Mouse (Mus musculus) gonadal fat pad, adult 2 months (tissue): ENCODE data around the gene Ap1b1. TPM values are rescaled to one million over a fixed set of nuclear protein-coding genes. Genes with fewer than 3 reads are reported as not detected.

Source experiments
- DNase-seq: peaks from one replicate; pipeline ENCODE4 v3.0.0-alpha.2; 2012; ENCODE audit warnings: low read depth
- polyA plus RNA-seq: library from polyadenylated mRNA; depleted of rRNA; stranded (reverse); fragments of >200 nt; gene quantifications from 2 replicates; pipeline ENCODE4 v1.2.3, GENCODE M21; 2012

Gene Ap1b1
- polyA plus RNA-seq, 1 experiment, result 102 TPM

DNA sequence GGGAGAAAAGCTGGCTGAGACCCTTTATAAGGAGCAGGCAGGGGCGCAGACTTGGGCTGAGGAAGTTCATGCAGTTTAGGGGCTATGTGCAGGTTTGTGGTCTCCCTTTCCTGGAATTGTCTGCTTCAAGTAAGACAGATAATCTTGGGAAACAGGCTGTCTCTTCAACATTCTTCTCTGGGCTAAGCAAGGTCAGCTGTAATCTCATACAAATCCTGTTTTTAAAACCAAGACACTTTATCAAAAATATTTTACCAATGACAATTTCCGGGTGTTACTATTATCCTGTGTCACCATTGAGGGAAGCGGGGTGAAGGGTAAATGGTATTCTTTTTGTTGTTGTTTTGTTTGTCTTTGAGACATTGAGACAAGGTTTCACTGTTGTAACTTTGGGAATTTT is 1.8 kb upstream of the Ap1b1 start:
- DNase-seq, result no peak

DNA sequence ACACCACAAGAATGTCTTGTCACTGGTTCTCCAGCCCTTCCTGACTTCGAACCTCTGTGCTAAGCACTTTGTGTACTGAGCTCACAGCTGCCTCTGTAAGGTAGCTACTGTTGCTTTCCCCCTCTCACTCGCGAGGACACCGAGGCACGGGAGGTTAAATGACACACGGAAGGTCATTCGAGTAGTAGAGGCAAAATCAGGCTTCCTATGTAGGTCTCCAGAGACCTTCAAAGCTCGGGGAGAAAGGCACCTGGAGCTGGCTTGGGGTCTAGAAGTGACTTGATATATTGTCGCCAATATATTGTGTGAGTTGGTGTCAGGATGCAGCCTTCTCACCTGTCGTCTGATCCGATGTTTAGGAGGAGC is 846 bp downstream of the Ap1b1 start:
- DNase-seq, result no peak

DNA sequence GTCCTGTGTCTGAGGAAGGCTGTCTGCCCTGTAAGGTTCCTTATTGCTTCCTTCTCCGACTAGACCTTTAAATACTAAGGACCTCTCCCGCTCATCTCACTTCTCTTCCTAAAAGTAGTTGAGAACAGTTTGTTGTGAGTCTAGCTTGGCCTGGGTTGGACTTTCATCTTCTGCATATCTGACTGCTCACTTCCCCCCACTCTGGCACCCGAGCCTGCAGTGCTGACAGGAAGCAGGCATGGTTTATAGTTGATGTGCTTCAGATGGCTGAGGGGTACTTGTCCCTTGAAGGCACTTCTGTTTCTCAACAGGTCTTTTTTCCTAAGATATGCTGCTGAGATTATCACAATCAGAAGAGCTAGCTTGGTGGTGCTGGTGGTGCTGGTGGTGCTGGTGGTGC is 2.6 kb downstream of the Ap1b1 start:
- no peak for DNase-seq

DNA sequence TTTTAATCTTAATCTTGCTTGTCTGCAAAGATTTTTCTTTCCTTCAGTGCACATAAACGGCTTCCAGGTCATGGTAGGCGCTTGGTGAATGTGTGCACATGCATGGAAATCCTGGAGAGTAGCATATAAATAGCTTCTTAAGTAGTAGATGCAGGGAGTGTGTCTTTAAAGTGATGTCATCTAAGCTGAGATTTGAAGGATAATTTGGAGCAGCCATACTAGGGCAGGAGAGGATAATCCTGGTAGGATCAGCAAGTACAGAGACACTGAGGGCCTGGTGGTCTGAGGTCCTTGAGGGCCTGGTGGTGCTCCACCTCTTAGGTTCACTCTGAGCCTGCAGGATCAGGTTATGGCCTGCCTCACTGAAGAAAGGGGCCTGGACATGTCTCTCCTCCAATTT is 5.8 kb downstream of the Ap1b1 start:
- DNase-seq, result no peak

DNA sequence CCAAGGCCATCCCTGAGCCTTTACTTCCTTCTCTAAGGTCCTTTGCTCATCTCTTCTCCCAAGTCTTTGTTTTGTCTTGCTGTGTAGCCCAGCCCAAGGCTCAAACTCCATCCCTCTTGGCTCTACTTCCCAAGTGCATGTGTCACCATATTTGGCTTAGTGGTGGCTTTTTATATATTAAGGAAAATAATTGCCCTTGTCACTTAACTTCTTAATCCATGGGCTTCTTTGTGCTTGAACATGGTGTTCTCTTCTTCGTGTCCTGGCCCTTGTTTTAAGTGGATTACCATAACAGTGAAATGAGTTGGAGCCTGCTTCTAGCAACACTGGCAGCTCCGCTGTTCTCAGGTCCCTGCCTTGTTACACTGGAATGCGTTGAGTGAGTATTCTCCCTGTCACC is 9.1 kb downstream of the Ap1b1 start:
- DNase-seq, result peak; percentile 75

DNA sequence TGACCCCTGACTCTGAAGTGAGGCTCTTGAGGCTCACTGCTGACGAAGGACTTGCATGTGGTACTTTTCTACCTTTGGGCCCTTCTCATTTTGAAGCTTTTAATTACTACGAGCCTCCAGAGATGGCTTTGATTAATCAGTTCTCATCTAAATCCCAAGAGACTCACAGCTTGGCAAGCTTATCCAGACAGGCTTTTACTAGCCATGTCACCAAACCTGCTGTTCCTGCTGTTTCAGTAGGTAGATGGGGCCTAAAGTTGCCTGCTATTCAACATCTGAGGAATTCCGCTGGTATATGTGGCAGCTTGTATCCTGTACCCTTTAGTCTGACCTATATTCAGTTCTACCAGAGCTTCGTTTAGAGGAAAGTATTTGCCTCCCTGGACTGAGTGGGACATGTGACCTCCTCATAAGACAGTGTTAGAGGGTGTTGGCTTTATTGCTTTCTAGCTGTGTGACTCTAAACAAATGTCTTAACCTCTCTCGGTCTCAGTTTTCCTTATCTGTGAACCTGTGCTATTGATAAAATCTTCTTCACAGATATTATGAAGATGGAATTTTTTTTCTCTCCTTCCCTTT is 10.1 kb downstream of the Ap1b1 start:
- peak; percentile 94 for DNase-seq

DNA sequence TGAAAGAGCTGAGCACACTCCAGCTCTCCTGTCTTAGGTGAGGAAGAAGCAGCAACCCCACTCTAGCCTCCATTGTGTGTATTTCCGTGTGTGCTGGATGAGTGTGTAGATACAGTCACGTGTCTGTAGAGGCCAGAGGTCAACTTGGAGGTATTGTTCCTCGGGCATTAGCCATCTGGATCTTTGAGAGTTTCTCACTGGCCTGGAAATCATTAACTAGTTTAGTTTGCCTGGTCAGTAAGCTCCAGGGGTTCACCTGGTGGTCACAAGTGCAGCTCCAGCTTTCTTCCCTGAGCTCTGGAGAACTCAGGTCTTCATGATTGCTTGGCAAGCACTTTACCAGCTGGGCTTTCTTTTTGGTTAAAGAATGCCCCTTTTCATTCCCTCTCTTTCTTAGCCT is 11.7 kb downstream of the Ap1b1 start:
- DNase-seq, result no peak

DNA sequence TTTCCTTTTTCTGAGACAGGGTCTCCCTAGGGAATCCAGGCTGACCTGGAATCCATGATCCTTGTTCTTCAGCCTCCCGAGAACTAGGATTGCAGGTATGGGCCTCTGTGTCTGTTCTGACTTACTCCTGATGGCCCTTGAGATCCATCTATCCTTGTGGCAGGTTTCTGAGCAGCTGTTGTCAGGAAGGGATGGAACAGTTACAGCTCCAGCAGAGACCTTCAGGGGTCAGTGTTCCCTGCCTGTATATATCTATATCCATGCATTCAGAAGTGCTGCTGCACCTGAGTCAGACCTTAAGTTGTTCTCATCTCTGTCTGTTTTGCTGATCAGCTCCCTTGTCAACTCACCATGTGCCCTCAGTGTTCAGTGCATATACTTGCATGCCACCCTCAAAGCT is 12.1 kb downstream of the Ap1b1 start:
- no peak for DNase-seq

DNA sequence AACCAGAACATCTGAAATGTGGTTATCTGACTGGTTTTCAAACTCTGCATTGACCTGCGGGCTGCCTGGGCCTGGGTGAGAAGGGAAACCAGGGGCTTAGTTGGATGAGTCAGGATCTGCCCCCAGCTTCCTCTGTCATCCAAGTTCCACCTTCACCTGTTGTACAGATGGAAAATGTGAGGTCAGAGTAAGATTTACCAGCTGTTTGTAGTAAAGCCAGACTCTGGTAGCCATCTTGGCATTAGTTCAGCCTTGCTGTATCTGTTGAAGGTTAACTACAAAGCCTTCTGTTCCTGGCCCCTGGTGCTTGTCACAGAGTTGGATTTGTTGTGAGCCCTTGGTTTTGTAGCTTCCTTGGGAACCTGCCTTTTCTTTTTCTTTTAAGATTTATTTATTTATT is 13.6 kb downstream of the Ap1b1 start:
- no peak for DNase-seq

DNA sequence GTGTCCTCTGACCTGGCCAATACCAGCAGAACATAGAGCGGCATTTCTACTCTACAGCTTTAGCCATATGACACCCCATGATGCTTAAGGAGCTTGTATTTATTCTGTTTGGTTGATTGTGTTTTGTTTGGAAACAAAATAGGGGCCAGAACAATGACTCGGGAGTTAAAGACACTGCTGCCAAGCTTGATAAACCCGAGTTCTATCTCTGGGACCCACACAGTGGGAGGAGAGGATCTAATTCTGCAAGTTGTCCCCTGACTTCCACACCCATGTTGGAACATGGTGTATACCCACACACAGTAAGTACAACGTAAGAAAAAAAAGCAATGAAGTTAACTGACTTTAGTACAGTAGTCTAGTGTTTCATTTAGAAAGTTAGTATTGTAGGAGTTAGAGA is 16.2 kb downstream of the Ap1b1 start:
- no peak for DNase-seq

DNA sequence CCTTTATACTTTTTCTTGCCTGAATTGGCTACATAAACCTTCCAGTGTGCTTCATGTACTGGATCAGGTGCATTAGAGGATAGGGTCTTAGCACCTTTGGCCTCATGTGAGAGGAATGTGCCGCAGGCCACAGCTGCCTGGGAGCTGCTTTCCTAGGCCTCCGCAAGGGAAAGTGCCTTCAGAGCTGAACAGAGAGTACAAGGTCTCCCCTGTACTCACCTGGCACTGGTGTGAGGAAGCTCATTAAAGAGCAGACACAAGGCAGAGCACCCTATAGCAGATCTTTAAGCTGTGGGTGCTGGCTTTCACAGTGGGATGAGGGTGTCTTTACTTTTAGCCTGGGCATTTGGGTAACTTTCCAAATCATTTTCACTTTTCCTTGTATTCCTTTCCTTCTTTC is 18.9 kb downstream of the Ap1b1 start:
- no peak for DNase-seq

DNA sequence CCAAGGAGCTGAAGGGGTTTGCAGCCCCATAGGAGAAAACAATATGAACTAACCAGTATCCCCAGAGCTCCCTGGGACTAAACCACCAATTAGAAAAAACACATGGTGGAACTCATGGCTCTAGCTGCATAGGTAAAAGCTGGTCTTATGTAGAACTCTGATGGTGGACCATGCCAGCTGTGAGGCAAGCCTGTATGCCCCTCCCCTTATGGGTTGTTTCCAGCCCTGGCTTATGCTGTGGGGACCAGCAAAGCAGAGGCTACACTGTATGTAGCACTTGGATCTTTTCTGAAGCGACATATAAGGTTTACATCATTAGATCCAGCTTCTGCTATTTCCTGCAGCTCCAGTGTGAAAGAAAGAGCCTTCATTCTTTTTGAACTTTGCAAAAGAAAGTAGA is 20.6 kb downstream of the Ap1b1 start:
- DNase-seq, result no peak

DNA sequence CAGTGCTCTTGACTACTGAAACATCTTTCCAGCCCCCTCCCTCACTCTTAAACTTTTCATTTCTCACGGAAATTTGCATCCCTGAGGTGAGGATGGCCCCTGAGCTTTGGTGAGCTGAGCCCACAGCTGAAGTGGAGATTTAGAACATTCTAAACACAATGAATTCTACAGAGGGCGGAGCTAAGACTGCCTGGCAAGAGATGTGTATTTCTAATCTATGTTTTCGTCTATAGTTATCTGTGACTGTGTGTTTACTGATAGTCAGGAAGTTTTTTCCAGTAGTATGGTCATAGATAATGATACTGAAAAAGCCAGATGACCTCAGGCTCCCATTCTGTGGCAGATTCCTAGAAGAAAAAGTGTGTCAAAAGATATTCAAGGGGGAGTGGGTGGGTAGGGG is 22.2 kb downstream of the Ap1b1 start:
- no peak for DNase-seq

DNA sequence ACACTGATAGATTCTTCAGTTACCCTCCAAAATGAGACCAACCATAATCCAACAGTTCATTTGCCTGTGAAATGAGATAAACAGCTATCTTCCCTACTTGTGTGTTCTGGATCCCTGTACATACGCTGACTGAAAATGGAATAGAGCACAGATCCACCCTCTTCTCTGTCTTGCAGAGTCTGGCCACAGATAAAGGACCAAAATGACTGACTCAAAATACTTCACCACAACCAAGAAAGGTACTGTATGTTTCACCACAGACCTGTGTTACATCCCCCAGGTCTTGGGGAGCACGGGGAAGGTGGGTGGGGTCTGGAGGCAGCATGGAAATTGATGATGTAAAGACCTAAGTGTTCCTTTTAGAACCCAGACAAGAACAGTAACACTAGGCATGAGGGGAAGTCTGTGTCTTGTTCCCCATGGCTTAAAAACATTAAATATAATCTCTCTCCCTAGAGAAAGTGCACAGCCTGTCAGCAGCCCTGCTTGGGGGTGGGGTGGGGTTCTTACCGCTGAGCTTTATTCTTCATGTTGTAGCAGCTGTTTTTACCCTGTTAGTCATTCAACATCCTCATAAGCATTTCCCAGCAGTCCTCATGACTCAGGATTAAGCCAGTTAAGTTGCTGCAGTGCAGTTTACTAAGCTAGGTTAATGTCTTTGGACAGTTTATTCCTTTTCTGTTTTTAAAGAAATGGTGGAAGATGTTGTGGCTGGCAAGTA is 22.9 kb downstream of the Ap1b1 start:
- DNase-seq, result no peak

DNA sequence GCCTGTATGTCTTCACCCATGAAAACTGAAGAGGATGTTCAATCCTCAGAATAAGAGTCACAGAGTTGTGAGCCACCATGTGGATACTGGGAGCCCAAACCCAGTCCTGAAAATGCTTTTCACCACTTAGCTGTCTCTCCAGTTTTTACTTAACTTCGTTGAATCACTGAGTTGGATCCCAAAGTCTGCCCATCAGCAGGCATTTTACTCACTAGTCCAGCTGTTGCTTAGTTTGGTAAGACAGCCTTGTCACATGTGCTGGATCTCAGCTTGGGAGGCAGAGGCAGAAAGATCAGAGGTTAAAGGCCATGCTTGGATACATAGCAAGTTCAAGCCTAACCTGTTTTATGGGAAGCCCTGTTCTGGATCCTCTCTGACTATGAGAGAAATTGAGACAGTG is 23.6 kb downstream of the Ap1b1 start:
- no peak for DNase-seq

DNA sequence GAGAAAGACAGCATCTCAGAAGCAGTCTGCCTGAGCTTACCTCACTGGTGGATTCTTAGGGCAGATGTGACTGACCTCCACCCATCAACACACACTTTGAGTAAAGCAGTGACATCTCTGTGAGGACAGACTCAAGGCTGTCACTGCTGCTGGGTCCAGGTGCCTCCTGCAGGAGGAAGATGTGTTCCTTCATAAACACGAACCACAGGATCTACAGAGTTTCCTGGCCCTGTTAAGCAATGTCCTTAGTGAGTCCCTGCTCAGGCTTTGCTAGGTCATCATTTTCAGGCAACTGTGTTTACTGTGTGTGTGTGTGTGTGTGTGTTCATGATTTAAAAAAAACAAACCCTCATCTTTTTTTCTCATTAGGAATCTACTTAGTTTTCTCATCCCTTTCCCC is 24.9 kb downstream of the Ap1b1 start:
- DNase-seq, result no peak

DNA sequence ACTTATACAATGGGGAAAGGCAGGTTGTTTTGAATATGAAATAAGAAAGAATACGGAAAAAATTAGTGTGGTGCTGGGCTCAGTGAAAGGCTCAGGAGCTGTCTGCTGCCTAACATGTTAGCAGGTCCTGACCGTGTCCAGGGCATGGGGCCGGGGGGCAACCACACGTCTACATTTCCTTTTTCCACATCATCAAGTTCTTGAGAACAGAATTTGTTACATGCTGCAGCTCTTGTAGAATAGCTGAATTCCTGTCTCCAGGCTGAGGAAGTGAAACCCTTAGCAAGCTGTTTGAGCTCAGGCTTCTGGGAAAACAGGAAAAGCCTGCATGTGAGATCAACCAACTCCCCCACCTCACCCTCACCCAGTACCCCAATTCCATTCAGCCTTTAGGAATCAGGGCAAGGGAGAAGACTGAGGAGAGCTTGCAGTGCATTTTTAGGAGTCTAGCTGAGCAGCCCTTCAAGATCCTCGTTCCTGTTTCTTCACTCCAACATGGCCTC is 25.6 kb downstream of the Ap1b1 start:
- no peak for DNase-seq

DNA sequence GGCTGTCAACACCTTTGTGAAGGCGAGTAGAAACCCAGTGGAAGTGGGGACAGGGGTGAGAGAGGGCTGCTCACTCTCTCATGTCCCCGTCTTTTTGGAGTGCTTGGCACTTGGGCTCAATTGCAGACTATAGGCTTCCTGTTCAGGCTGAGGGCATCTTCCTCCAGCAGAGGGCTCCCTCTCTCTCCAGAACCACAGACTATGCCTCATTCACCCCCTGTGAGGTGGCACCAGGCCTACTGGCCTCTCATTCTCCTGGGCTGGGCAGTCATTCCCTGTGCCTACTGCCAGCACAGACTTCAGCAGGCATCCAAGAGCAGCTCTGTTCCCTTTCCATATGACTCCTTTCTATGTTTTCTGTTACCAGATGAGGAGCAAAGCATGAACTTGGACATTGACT is 29.1 kb downstream of the Ap1b1 start:
- no peak for DNase-seq

DNA sequence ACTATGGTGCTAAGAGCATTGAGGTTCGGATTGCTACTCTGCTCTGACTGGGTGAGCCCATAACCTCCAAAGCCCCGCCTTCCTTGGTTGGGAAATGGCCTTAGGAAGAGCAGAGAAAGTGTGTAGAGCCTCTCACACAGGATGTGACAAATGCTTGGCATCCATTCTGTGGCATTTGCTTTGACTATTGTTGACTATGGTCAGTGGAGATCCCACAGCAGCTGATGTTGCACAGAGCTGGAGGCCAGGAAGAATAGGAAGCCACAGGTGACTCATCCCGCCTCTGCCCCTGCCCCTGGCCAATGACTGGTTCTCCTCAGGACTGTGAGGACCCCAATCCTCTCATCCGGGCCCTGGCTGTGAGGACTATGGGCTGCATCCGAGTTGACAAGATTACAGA is 29.7 kb downstream of the Ap1b1 start:
- DNase-seq, result no peak

DNA sequence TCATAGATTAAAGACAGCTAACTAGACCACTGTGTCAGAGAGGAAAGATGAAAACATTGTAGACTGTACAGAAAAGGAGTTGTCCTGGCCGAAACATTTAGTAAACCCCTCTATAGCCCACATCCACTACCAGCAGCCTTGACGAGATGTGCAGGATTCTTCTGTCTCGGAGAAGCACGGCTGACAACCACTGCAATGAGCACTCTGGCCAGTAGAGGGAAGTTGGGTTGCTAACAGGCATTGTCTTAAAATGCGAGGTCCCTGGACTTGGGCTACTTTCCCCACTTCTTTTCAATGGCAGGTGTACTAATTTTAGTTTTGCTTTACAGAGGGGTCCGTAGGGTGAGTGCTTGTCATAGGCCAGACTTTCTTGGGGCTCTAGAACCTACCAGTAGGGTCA is 30.9 kb downstream of the Ap1b1 start:
- DNase-seq, result no peak

DNA sequence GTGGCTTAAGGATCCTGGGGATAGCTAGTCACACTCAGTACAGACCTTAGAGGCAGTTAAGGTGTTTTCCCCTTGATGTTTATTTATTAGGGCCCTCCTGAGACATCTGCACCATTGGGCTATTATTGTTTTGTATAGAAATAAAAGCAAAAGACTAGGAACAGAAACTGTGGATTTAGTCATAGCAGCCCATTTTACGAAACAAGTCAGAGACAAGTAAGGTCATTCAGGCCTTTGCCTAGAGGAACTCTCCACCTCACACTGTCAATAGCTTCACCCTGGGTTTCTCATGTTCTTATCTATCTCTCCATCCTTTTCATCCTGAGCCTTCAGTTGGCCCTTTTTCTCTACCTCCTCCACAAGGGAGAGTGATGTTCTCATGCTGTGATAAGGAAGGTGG is 38.5 kb downstream of the Ap1b1 start:
- DNase-seq, result no peak

DNA sequence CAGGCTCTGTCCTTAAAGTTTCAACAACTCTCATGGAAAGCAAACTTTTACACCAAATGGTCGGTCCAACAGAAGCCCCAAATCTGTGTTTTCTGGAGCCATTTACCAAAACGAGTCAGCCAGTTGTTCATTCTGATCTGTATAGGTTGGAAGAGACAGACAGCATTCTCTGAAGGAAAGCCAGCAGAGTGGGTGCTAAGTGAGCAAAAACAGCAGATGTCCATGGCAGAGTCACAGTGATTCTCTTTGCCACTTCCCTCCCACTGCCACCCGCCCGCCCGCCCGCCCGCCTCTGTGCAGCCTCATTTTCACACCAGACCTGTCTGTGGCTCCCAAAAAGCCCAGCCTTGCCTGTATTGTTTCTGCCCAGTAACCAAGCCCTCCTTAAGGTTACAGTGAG is 41.6 kb downstream of the Ap1b1 start:
- DNase-seq, result no peak

DNA sequence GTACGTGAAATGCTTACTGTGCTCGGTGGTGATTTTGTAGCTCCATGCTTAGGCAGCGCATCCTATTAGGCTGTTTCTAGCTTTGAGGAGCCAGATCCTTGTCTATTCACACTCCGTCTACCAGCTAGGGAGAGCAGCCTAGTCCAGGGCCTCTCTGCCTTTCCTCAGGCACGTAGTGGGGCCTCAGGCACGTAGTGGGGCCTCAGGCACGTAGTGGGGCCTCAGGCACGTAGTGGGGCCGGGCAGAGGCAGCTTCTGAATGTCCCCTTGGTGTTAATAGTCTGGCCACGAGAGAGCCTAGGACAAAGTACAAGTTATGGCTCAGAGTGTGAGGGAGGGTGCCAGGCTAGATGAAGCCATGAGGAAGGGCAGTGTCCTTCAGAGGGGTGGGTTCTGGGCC is 46.1 kb downstream of the Ap1b1 start:
- DNase-seq, result no peak

DNA sequence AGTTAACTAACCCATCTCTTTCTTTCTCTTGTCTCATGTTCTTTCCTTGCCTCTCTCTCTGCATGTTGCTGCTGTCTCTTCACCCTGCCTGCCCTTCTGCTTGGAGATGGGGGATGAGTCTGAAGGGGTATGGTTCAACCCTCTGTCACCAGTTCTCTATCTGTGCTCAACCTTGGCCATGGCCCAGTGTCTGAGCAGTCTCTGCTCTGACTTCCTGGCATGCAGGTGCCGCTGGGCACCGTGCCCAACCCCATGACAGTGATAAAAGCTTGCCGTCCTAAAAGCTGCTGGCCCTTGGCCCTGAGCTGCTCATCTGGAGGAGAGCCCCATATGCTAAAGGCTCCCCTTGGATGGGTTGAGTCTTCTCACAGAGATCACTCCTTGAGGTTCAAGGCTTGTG is 46.5 kb downstream of the Ap1b1 start:
- DNase-seq, result no peak
